Mouse (Mus musculus) C2C12 (cell line): ENCODE results near the gene Ppm1h. TPM values are rescaled to one million over a fixed set of nuclear protein-coding genes. Genes with fewer than 3 reads are reported as not detected.

Experiments
- H3K27me3 ChIP-seq: one replicate; pipeline ENCODE4 v1.6.1; 2011; ENCODE audit not compliant: control insufficient read depth, insufficient read depth, insufficient read length
- H3K36me3 ChIP-seq: one replicate; pipeline ENCODE4 v1.6.1; 2011; ENCODE audit not compliant: control insufficient read depth, insufficient read depth
- H3K4me3 ChIP-seq: one replicate; pipeline ENCODE4 v1.5.1; 2011; ENCODE audit warnings: mild to moderate bottlenecking, control low read depth; ENCODE audit not compliant: poor library complexity, insufficient read depth, severe bottlenecking
- H3K79me2 ChIP-seq: one replicate; pipeline ENCODE4 v1.6.1; 2011; ENCODE audit not compliant: control insufficient read depth, insufficient read depth
- H3K79me3 ChIP-seq: one replicate; pipeline ENCODE4 v1.6.1; 2011; ENCODE audit warnings: low read depth, control low read depth
- H3ac ChIP-seq: one replicate; pipeline ENCODE3; 2011; ENCODE audit warnings: low read depth; ENCODE audit not compliant: control insufficient read depth, insufficient read length
- CEBPB ChIP-seq: IDR thresholded peaks from one replicate; pipeline ENCODE4 v1.6.1; 2011; ENCODE audit warnings: low read depth, mild to moderate bottlenecking, control low read depth, moderate library complexity
- CTCF ChIP-seq: IDR thresholded peaks from one replicate; pipeline ENCODE4 v1.5.1; 2011; ENCODE audit not compliant: control insufficient read depth, insufficient read depth, insufficient read length
- FOSL1 ChIP-seq: IDR thresholded peaks from one replicate; pipeline ENCODE4 v1.8.0; 2011; ENCODE audit warnings: mild to moderate bottlenecking, low read length; ENCODE audit not compliant: poor library complexity, insufficient read depth, severe bottlenecking
- MAX ChIP-seq: IDR thresholded peaks from one replicate; pipeline ENCODE4 v1.6.1; 2011; ENCODE audit warnings: mild to moderate bottlenecking, control low read depth
- MYOD1 ChIP-seq: IDR thresholded peaks from one replicate; pipeline ENCODE4 v1.6.1; 2011; ENCODE audit warnings: low read depth; ENCODE audit not compliant: control insufficient read depth, insufficient read length
- MYOG ChIP-seq: IDR thresholded peaks from one replicate; pipeline ENCODE4 v1.6.1; 2011; ENCODE audit not compliant: control insufficient read depth, insufficient read length; ENCODE audit errors: extremely low read depth
- USF1 ChIP-seq: IDR thresholded peaks from one replicate; pipeline ENCODE4 v1.6.1; 2011; ENCODE audit warnings: low read depth, mild to moderate bottlenecking, control low read depth, moderate library complexity
- polyA plus RNA-seq: library from polyadenylated mRNA; unstranded; fragments of >200 nt; fragmentation: generic; extraction: Trizol; gene quantifications from one replicate; pipeline ENCODE4 v1.2.1, GENCODE M21; 2012; ENCODE audit warnings: missing spikeins

Ppm1h gene
- polyA plus RNA-seq, 1 experiment, result 0.06 TPM

DNA sequence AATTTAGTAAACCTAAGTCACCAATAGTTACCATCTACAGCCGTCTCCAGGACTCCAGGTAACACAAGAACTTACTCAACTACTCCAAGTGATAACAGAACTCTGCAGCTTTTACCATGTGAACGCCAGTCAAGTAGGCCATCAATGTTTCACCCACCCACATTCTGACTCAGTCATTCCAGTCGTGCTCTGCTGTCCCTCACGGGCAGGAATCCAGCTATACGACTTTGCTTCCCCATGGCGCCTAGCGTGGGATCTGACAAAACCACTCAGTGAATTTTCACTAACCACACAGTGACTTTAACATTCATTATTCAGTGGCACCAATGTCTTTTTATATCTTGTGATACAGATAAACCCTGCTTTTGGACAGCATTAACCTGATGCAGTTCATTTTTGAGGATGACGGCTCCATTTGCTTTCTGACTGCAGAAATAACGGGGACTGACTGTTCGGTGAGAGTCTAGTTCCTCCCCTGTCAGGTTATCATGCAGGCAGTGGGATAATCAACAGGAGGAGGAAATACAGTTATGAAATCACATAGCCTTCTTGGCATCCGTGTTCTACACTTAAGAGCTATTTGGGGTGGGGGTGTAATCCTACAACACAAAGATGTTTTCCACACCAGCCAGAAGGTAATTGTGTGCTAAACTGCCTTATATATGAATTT, 304.5 kb downstream of the Ppm1h start:
- Histone ChIP-seq H3K4me3 (no peak overlapping the region), H3K79me2 (peaks cover 47% of the 10 kb centered on the region), H3K27me3 (no peaks in the 10 kb centered on the region), H3ac (peak overlapping the region; percentile 57), H3K36me3 (peaks cover 44% of the 10 kb centered on the region), H3K79me3 (peaks cover 34% of the 10 kb centered on the region)
- TF ChIP-seq MAX (no peak), CTCF (no peak), USF1 (no peak), CEBPB (no peak), MYOG (no peak), FOSL1 (no peak), MYOD1 (no peak)

- peaks cover 44% of the 10 kb centered on the region for H3K36me3 ChIP-seq
- peaks cover 34% of the 10 kb centered on the region for H3K79me3 ChIP-seq
- H3K27me3 ChIP-seq, result no peaks in the 10 kb centered on the region
- peak overlapping the region; percentile 91 for H3K4me3 ChIP-seq
- peaks cover 47% of the 10 kb centered on the region for H3K79me2 ChIP-seq
- no peak for TF ChIP-seq MYOG
- no peak for TF ChIP-seq MAX
- no peak for TF ChIP-seq CTCF
- no peak for TF ChIP-seq MYOD1
- TF ChIP-seq CEBPB, result no peak
- no peak for TF ChIP-seq USF1
- TF ChIP-seq FOSL1, result no peak
- peak overlapping the region; percentile 75 for H3ac ChIP-seq
Measured at GRCm38 (mm10) chr10:122983579-122984530, 305.3 kb downstream of the Ppm1h start.

GRCm38 (mm10) chr10:122984531-122985251, 306.1 kb downstream of the Ppm1h start:
- H3K79me3 ChIP-seq, result peaks cover 34% of the 10 kb centered on the region
- peaks cover 37% of the 10 kb centered on the region for H3K36me3 ChIP-seq
- H3K27me3 ChIP-seq, result no peaks in the 10 kb centered on the region
- peaks cover 47% of the 10 kb centered on the region for H3K79me2 ChIP-seq
- TF ChIP-seq MYOG, result no peak
- TF ChIP-seq FOSL1, result no peak
- TF ChIP-seq CTCF, result no peak
- no peak for TF ChIP-seq CEBPB
- TF ChIP-seq USF1, result no peak
- TF ChIP-seq MYOD1, result no peak
- no peak for TF ChIP-seq MAX
- H3ac ChIP-seq, result peak overlapping the region; percentile 94
- H3K4me3 ChIP-seq, result peak overlapping the region; percentile 91

GRCm38 (mm10) chr10:122985252-122985514, 306.6 kb downstream of the Ppm1h start:
- TF ChIP-seq FOSL1 (no peak), USF1 (no peak), CTCF (no peak), CEBPB (no peak), MYOG (no peak), MYOD1 (no peak), MAX (no peak)

DNA sequence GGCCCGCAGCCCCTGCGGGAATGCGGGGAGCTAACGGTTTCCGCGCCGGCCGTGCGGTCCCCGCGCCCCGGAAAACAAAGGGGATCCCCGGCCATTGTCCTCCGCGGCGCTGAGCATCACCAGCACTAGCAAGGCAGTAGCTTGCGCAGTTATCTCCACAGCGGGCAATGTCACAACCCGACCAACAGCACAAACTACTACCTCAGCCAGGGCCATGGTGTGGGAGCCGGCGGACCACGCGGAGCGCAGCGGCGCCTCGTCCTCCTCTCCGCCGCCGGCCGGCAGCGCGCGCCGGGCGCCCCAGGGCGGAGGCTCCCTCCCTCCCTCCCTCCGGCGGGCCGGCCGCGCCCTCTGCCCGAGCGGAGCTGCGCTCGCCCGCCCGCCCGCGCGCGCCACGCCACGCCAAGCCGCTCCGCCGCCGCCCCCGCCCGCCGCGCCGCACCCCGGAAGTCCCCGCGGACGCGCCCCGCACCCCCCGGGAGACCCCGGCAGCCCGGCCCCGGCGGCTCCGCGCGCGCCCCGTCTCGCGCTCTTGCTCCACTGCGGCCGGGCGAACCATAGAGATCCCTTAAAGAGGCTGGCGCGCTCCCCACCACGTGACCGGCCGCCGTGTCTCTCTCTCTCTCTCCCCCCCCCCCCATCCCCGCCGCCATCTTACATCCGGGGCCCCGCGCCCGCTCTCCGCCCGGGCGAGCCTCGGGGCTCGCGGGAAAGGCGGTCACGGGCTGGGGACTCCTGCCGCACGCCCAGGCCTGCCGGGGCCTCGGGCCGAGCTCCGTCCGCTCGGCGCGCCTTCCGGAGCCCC, 307.2 kb downstream of the Ppm1h start:
- peak overlapping the region; percentile 91 for H3K4me3 ChIP-seq
- no peak for TF ChIP-seq USF1
- no peak for TF ChIP-seq CTCF
- no peak for TF ChIP-seq CEBPB
- TF ChIP-seq MAX, result peak; percentile 47
- H3K79me3 ChIP-seq, result peaks cover 34% of the 10 kb centered on the region
- peaks cover 33% of the 10 kb centered on the region for H3K36me3 ChIP-seq
- H3K79me2 ChIP-seq, result peaks cover 47% of the 10 kb centered on the region
- H3ac ChIP-seq, result peak overlapping the region; percentile 94
- no peaks in the 10 kb centered on the region for H3K27me3 ChIP-seq

More at GRCm38 (mm10) chr10:122985252-122985514, 306.6 kb downstream of the Ppm1h start:
- H3K4me3 ChIP-seq, result peak overlapping the region; percentile 91
- no peaks in the 10 kb centered on the region for H3K27me3 ChIP-seq
- H3K36me3 ChIP-seq, result peaks cover 36% of the 10 kb centered on the region
- peak overlapping the region; percentile 94 for H3ac ChIP-seq
- H3K79me3 ChIP-seq, result peaks cover 34% of the 10 kb centered on the region
- H3K79me2 ChIP-seq, result peaks cover 47% of the 10 kb centered on the region
